Mouse (Mus musculus): ENCODE data around the gene 4933403O08Rik. TPM values are rescaled to one million over a fixed set of nuclear protein-coding genes. Genes with fewer than 3 reads are reported as not detected.

4933403O08Rik gene
- polyA plus RNA-seq (2012; rRNA removed) = not detected in 2 replicates

GRCm38 (mm10) chrX:112238749-112239148, at the start of gene 4933403O08Rik:
4933403O08Rik (plus strand) TSS chrX:112239049.

Other genes with a start within 250 kb of the 4933403O08Rik start
- gene Tex16, start 228.0 kb upstream of the 4933403O08Rik start, polyA plus RNA-seq (2012; rRNA removed) = not detected in 2 replicates
- 1.5 and 2.1 TPM in 2 replicates for gene Apool, start 72.3 kb downstream of the 4933403O08Rik start, polyA plus RNA-seq (2012; rRNA removed)
- gene Satl1, start 167.7 kb downstream of the 4933403O08Rik start, polyA plus RNA-seq (2012; rRNA removed) = not detected in 2 replicates